Mouse (Mus musculus): ENCODE results near the gene Zfp931. TPM values are rescaled to one million over a fixed set of nuclear protein-coding genes. Genes with fewer than 3 reads are reported as not detected.

Zfp931 gene
- total RNA-seq, 2 experiments from 2014 or later = 8.4 to 9.3 TPM

Other genes with a start within 250 kb of the Zfp931 start
- 10 to 100 TPM; 52.6 to 54.0 TPM for gene Gm14325, start 238.1 kb downstream of the Zfp931 start, total RNA-seq (2021)
- gene Gm14327, start 181.4 kb downstream of the Zfp931 start, total RNA-seq (2021) = 1 to 10 TPM; 5.6 to 6.7 TPM
- gene Zfp972, start 152.9 kb downstream of the Zfp931 start, total RNA-seq (2021) = under 1 TPM in 1 of 2 experiments, not detected in 1; 0.70 TPM
- gene Gm14326, start 121.2 kb downstream of the Zfp931 start, total RNA-seq (2021) = 10 to 100 TPM; 30.0 to 33.5 TPM
- gene Zfp971, start 55.2 kb downstream of the Zfp931 start, total RNA-seq (2021) = 10 to 100 TPM; 25.0 to 25.4 TPM
- 1 to 10 TPM; 2.6 to 2.7 TPM for gene Phactr3, start 40.5 kb upstream of the Zfp931 start, total RNA-seq (2021)